Mouse (Mus musculus) liver, adult (tissue): ENCODE measurements around the gene Hrh2.

Source experiments
- GATA4 ChIP-seq: IDR thresholded peaks from 2 replicates; pipeline ENCODE4 v1.6.1; 2014; ENCODE audit warnings: mild to moderate bottlenecking, low read length; ENCODE audit not compliant: insufficient replicate concordance

Gene Hrh2

DNA sequence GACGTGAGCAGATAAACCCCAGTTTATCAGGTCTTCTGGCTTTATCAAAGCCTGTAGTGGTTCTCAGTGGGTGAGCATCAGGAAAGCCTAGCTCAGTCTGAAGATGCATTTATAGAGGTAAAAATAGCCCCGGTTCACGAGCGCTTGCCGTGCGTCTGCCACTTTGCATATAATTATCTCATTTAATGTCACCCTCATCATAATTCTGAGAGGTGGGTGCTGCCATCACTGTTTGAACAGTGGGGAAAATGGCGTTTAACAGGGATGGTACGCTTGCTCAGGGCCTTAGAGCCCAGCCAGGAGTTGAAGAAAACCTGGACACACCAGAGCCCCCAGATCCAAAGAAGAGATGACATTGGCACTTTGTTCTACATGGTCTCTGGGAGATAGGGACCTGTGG is 23.3 kb upstream of the Hrh2 start:
- TF ChIP-seq GATA4, result no peak

DNA sequence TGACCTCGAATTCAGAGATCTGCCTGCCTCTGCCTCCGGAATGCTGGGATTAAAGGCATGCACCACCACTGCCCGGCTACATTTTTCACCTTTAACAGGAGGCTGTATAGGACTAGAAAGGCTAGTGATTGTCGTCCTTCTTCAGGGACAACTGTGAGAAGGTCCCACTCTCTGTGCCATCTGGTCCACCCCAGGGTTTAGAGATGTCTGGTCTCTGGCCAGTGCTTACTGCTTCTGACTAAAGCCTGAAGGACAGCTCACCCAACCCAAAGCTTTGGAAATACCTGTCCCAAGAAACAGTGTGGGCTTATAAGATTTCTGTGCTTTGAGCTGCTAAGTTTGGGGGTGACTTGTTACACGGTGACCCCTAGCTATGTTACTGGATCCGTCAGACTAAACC is 21.6 kb upstream of the Hrh2 start:
- no peak for TF ChIP-seq GATA4

- TF ChIP-seq GATA4, result no peak
Observed at GRCm38 (mm10) chr13:54171346-54171745, 20.6 kb upstream of the Hrh2 start.

GRCm38 (mm10) chr13:54171761-54172160 is 20.2 kb upstream of the Hrh2 start:
- no peak for TF ChIP-seq GATA4

DNA sequence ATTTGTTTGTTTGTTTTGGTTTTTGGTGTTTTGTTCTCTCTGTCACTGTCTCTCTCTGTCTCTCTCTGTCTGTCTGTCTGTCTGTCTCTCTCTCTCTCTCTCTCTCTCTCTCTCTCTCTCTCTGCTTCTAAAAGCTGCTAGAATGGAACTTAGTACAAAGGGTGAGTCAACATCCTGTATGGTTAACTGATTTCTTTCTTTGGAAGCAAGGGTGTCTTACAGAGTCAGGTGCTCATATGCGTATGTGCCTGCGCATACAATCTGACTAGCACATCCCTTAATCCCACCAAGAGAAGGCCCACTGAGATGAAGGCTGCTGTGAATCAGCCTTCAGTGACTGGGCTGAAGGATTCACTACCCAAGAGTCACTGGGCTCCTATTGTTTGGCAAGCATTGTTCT is 18.0 kb upstream of the Hrh2 start:
- TF ChIP-seq GATA4, result no peak

DNA sequence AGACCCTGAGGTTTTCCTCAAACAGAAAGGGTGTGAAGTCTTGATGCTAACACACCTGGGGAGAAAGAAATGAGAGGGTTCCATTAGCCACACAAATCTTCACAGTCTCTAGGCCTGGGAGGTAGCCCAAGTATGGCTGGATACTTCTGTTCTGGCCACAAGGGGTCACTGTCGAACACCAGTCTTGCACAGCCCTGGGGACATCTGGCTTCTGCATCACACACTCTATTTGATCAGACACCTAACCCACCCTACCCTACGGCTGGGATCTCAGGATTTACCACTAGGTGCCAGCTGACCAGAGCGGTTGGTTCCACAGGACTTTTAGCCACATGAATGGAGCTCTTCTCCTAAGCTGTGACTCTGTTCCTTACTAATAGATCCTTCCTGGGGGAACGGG is 17.2 kb upstream of the Hrh2 start:
- no peak for TF ChIP-seq GATA4

GRCm38 (mm10) chr13:54175426-54175825 is 16.5 kb upstream of the Hrh2 start:
- no peak for TF ChIP-seq GATA4

DNA sequence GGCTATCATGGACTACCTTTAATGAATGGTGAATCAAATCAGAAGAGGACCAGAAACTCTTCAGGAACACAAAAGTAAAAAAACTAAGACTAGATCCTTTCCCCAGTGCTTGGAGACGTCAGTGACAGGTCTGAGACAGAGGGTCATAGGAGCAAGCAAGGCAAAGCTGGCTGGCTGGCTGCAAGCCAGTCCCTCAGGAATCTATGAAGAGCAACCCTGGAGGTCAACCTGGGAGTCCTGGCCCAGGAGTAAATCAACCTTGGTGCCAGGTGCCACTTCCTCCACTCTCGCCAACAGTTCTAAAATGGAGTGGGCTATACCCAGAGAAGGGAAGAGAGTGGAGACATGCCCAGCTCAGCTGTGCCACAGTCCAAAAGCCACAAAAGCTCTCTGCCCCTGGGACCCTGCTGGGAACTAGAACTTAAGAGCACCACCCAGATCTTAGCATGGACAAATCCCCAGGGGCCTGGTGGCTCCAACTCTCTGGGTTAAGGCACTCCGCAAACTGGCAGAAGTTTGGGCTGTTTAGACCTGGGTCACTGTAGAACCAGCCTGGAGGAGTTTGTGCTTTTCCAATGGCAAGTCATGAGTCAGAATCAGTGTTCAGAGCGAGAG is 15.4 kb upstream of the Hrh2 start:
- TF ChIP-seq GATA4, result no peak

DNA sequence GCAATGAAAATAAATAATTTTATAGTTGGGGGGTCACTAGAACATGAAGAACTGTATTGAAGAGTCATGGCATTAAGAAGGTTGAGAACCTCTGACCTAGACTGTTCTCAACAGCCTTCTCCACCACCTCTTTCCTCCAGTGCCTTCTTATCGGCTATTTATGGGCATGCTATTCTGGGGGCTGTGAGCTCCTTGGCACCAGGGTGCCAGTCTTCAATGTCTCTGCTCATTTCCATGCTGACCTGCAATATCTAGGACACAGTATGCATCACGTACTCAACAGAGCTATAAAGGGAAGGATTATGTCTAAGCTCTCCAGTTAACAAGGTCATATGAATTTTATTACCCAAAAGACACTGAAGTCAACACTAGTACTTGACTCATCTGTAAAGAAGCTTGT is 14.6 kb upstream of the Hrh2 start:
- TF ChIP-seq GATA4, result no peak

DNA sequence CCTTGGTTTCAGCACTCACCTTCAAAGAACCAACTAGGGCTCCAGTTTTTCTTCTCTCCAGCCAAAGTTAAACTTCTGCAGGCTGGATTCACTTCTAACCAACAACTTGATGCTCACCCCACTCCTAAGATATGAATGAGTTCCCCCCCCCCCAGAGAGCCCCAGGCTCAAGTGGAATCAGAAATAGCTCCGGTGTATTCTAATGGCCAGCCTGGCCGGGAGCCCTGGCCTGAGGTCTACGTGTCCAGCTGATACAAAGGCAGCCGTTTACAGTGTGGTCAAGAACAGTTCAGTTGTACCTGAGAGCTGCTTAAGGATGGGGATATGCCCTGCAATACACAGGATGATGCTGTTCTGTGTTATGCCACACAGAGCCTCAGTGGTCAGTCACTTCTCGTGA is 13.3 kb upstream of the Hrh2 start:
- TF ChIP-seq GATA4, result no peak

GRCm38 (mm10) chr13:54179971-54180370 is 12.0 kb upstream of the Hrh2 start:
- TF ChIP-seq GATA4, result no peak

DNA sequence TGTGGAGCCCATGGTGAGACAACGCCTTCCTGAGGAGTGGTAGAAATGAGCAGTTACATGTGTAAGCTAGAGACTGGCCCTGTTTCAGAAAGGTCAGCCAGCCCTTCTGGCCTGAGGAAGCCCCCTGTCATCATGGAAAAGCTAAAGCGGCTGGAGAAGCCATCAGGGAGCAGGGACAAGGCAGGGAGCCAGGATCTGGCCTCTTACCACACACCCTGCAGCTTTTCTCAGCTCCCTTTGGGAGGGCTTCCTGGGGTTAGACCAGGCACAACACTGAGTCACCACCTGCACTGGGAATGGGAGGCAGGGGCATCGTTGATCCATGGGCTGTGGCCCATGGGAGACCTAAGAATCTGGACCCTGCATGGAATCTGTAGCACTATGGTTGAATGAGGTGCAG is 11.5 kb upstream of the Hrh2 start:
- no peak for TF ChIP-seq GATA4

DNA sequence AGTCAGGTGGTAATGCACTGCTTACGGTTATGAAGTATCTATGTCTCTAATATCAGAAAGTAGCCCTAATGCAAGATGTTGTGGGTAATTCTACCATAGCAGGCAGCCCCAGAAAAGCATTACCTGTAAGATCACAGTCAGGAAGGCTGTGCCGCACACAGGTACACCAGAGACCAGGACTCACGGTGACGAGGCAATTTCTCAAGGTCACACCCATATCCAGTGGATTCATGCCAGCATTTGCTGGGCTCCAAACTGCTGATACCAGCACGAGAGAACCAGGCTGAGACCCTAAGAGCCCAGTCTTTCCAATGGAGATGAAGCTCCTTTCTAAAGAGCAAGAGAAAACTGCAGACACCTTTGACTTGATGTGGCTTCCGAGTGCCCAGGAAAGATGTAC is 10.6 kb upstream of the Hrh2 start:
- no peak for TF ChIP-seq GATA4

- TF ChIP-seq GATA4, result no peak
Observed at GRCm38 (mm10) chr13:54181947-54182346, 10.0 kb upstream of the Hrh2 start.

- no peak for TF ChIP-seq GATA4
Observed at GRCm38 (mm10) chr13:54186394-54186793, 5.5 kb upstream of the Hrh2 start.

GRCm38 (mm10) chr13:54188190-54188706 is 3.7 kb upstream of the Hrh2 start:
- TF ChIP-seq GATA4, result no peak

DNA sequence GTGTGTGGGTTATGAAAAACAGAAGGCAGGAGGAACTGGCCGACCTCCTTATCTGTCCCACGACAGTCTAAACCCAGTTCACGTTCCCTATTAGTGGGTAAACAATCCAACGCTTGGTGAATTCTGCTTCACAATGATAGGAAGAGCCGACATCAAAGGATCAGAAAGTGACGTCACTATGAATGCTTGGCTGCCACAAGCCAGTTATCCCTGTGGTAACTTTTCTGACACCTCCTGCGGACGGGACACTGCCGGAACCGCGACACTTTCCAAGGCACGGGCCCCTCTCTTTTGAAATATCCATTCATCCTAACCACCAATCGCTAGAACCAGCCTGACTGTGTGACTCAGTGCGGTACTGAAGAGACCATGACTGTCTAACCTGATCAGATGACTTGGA is 2.0 kb upstream of the Hrh2 start:
- no peak for TF ChIP-seq GATA4

DNA sequence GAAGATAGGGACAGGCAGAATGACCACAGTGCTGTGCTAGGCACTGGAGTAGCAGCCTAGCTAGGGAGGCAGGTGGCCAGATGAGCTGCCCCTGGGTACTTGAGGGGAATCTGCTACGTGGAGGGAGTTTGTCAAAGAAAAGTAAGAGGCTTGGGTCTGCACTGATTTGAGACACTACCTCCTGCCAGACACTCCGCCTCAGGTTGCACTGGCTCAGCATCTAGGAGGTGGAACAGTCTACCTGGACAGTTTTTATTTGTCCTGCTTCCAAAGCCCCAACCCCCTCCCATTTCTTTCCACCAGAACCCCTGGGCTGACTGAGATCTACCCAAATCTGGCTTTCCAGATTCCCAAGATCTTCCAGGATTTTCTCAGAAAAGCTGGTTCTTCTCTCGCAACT is 748 bp upstream of the Hrh2 start:
- no peak for TF ChIP-seq GATA4

- TF ChIP-seq GATA4, result no peak
Observed at GRCm38 (mm10) chr13:54193580-54193979, 1.7 kb downstream of the Hrh2 start.
